Mouse (Mus musculus) heart, adult 18-20 months (tissue): ENCODE results near the gene Bco2. TPM values are rescaled to one million over a fixed set of nuclear protein-coding genes. Genes with fewer than 3 reads are reported as not detected.

Source experiments
- DNase-seq, 2 experiments: peaks; one replicate each; pipeline ENCODE4 v3.0.0; 2021 to 2022; ENCODE audit warnings: mixed read lengths in 1 of 2
- total RNA-seq, 2 experiments: library from RNA; stranded (reverse); gene quantifications; 2 replicates each; pipeline ENCODE4 v1.2.3; 2021

Bco2 gene
- total RNA-seq, 2 experiments from 2014 or later, result 0.52 to 0.64 TPM

DNA sequence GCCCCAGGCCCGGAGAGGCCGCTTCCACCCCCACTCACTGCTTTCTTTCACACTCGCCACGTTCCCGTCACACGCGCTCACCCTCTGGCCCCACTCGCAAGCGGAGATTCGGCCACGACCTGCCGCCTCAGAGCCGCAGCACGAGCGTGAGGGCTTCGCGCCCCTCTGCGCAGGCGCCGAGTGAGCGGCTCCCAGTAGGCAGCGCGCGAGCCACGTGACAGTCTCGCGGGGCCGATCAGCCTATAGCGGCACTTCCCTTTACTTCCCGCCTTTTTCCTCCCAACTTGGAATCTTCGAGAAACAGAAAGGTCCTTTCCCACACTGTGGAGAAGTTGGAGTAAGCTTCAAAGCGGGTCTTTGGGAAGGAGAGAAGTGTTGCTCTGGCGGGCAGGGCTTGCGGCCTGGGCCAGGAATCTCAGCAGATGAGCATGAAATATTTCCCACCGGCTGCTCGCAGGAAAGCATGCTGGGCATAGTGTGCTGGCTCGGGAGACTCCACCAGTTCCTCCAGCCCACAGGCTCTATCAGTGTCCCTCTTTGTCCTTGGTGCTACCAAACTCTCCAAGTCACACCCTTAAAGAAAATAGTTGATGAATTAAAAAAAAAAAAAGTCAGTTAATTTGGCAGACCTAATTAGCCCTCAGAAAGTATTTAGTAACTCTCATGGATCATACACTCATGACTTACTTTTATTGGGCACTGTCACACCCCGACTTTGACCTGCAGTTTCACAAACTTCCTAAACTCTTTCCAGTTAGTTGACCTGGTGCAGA, 6.3 kb upstream of the Bco2 start, which contains the start of gene Tex12:
Gene Tex12 (minus strand): TSS at position 181 of the 773 bp plus-strand sequence.
- DNase-seq, result no peak

DNA sequence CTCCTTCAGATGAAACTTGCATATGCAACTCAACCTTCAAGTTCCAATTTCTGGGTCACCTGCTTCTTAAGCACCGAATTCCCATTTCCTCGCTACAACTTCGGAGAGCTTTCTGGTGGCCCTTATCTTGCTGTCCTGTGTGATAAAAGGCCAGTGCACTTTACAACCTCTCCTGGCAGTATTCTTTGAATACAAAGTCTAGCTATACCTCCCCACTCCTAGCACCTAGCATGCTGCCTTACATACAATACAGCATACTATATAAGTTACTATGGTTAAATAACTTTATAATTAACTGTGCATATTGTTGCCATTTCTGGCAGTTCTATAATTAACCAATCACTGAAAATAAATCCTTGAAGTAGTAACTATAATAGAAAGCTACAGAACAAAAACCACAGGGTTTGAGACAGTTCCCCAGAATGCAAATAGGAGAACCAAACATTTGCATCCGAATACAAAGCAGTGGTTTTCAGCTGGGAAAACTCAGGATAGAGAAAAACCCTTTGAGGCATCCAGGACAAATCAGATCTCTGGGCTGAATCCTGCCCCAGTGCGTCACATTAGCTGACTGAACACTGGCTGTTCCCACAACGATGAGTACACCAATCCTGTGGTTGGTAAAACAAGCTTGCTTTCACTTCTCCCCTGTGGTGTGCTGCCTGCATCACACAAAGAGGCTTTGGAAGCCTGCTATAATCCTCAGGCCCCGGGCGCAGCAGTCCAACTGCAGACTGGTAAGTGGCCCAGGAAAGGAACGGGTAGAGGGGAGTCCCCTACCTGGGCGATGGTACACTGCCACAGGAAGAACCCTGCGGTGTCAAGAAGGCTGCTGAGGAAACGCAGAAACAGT, 514 bp downstream of the Bco2 start, which contains the start of gene Il18:
Gene Il18 (plus strand): TSS at position 587 of the 853 bp plus-strand sequence.
- DNase-seq, result peak; percentile 51 to 68

DNA sequence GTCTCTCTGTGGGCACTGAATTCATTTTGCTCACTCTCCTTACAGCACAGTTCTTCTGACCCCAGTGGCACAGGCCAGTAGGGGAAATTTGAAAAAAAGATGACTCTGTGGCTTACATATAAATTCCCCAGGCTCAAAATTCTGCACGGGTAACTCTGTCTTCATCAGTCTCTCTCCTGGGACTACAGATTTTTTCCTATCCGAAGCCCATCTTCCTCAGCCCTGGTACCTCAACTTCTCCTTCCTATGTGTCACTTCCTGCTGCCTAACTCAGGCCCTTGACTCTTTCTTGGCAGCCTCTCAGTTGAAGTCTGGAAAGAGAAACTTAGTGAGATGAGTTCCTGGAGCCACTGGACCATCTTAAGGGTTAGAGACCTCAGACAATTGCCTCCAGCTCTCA, 1.4 kb downstream of the Bco2 start:
- DNase-seq, result peak in 1 of 2 experiments; percentile 35

DNA sequence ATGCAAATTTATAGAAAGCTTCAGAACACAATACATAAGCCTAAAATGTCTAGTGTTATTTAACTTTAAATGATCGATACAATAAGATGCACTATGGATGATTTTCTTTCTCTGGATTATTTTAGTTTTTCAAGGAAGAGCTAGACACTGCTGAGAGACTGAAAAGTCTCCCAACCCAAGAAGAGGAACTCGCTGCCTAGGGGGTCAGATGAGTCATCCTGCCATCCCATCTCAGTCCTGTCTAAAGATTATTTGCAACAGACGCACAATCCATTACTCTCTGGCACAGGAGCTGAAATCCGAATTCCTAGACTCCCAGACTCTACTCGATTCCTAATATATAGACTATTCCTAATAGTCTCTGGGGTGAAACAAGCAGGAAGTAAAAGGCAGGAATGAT, 2.8 kb downstream of the Bco2 start:
- DNase-seq, result no peak

DNA sequence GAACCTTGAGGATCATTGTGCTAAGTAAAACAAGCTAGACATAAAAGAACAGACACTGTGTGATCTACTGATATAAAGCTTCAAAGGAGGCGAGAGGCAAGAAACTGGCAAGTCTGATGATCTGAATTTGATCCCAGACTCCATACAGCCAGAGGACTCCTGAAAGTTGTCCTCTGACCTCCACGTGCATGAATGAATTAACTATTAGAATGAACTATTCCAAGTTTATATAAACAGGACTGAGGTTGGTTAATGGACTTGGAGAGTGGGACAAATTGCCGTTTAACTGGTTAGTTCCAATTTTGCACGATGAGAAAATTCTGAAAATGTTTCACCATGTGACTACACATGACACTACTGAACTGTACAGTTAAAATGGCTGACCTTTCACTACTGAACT, 6.0 kb downstream of the Bco2 start:
- no peak for DNase-seq

DNA sequence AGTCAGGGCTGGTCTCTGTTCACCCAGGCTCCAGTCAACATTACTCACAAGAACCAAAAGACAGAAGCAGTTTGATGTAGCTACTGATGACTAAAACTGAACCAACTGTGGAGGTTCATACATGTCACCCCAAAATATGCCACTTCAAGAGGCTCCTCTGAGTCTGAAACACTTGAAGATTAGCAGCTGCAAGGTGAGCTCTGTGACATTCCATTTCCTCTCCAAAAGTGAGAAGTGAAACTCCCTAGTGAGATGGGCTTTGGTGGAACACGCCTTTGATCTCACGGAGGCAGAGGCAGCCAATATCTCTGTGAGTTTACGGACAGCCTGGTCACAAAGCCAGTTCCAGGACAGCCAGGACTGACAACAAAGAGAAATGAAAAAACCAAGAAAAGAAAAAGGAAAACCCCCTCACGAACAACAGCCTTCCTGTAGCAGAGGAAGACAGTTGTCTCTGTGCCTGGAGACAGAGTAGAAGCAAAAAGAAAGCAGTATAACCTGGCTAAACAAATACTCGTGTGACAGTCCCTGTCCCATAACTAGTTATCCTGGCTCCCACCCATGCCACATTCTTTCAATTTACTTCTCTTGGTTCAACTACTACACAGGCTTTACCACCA, 7.0 kb downstream of the Bco2 start:
- no peak for DNase-seq

DNA sequence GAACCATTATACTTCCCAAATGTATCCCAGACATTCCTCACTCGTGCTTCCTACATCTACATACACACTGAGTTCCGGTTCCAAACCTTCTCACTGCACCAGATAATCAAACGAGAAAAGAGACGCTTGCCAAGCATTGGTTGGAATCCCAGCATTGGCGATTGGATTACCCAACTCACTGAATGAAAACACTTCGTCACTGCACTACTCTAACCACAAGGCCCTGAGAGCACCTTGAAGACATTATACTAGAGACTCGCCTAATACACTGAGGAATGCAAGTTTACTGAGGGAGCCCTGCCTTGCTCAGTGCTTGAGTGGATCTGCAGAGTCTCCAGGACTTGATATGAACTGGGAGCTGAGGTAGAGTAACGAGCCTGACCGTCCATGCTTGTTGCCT, 12.6 kb downstream of the Bco2 start:
- no peak for DNase-seq

DNA sequence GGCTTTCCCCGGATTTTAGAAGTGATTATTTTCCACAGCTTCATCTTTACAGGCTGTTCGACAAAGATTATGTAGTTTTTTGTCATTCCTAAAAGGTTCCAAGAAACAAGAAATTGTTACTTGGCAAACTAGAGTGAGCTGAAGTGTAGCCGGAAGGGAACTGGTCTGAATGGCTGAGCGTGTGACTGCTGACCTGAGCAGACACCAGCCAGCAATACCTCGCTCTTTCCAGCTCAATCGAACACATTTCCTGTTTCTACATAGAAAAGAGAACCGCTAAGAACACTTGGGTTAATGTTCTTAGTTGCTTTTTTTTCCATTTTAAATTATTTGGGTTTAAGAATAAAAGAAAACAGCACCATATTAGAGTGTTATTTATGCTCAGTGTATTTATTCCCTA, 14.8 kb downstream of the Bco2 start:
- no peak for DNase-seq

DNA sequence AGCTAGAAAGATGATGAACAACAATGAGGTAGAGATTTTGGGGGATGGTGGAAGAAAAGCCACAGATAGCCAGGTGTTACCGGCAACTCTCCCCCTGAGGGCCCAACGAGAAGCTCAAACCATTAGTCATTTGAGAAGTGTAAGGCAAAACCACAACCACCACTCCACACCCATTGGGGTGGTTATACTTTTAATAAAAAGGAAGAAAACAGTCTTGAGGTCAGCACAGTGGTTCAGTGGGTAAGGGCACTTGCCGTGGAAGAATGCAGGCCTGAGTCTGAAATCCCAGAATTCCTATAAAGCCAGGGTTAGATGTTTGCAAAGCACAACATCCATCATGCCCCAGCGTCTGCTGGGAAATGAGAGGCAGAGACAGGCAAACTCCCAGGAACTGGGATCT, 17.7 kb downstream of the Bco2 start:
- DNase-seq, result no peak

DNA sequence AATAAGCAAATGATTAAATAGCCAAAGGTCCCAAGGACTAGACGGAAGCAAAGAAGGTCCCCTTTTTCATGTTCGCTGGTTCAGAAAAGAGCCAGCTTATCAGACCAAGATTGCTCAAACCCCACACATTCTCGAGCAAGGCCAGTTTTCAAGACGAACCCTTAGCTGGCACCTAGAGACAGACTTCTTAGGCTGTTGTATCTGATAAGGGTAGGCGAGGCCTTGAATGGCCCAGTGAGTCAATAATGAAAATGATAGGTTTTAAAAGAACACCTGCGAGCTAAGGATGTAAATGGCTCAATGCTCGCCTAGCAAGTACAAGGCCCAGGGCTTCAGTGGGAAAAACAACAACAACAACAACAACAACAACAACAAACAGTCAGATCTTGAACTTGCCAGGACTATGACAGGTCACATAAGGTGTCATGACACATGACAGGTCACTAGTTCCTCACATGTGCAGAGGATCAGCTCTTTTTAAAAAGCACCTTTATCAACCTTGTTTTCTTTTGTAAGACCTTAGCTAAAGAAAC, 18.3 kb downstream of the Bco2 start:
- no peak for DNase-seq

DNA sequence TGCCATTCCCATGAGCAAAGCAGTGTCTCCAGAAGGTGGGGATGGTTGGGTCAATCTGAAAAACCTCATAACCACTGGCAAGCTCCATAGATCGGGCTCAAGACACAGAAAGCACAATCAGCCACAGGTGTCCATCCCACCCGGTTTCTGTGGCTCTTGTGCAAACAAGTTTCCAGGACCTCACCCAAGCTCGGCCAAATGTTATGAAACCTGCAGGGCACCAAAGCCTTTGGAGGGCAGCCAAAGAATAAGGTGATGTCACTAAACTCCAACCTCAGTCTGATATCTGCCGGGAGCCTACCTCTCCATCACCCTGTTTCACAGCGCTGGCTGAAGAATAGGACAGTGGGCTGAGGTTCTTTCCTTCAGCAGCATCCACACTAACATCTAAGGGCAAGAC, 19.1 kb downstream of the Bco2 start:
- no peak for DNase-seq

DNA sequence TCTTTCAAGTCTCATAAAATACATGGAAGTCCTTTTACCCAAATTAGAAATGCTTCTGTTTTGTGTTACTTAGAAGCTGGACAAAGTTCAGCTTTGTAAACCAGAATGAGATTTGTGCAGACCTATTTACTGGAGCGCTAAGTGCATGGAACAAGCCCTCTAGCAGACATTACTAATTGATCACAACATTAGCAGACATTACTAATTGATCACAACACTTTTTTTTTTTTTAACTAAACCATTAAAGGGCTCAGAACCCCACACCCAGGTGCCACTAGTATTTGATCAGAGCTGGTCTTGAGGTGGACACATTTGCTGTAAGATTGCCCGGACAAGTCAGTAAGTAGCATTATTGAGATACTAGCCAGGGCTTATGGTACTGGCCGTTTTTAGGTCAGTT, 21.2 kb downstream of the Bco2 start:
- DNase-seq, result no peak

DNA sequence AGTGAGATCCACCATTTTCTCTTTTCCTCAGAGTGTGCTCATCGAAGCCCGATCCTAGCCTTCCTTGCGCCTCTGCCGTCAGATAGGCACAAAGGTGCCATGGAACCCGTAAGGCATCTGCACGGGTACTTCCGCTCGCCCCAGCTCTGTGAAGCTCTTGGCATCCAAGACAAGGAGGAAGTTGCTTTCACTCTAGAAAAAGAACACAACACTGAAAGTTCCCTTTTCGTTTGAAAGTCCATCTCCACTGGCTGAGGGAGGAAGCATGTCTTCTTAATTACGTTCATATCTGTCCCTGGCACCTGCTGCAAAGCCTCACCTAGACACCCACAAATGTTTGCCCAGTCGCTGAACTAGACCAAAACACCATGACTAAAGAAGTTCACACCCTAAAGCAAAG, 21.7 kb downstream of the Bco2 start:
- DNase-seq, result peak in 1 of 2 experiments; percentile 44

DNA sequence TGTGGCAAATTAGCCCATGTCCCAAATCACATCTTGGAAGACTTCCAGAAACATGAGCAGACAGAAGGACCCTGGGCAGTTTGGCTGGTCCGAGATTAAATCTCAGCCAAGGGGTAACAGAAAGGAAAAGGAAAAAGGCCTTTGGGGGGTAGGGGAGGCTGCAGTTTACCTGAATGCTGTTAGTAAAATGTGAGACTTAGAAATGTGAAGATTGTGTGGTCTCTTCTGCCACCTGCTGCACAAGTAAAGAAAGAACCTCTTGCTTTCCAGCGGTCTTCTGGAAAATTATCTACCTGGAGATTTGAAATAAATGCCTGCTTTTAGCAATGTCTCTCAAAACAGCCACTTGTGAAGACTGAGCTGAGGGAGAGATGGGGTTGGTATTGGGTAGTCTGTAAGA, 24.1 kb downstream of the Bco2 start:
- DNase-seq, result peak; percentile 18 to 34

DNA sequence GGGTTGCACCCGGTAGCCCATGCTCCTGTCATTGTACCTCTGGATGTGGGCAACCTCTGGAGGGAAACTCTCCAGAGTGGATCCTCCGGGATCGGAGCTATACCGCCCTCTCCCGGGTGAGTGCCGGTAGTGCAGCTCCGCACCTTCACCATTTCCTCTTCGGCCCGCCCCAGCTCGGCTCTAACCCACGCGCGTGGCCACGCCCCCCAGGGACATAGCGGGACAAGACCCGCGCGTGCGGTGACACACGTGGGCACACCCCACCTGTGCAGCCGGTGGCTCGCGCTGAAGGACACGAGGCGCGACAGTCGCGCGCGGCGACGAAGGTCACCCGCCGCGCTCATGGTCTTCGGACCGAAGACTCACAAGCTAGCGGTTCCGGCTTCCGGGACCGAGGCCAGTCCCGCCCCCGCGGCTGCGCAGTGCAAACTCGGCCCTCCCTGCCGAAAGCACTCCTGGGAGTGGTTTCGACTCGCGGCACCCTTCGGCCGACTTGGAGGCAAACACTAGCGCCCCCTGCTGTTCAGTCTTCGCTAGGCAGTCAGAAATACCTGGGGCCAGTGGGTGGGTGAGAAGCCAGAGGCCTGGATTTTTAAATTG, 26.6 kb downstream of the Bco2 start, which contains the start of gene Pts:
Gene Pts (minus strand): TSS at position 432 of the 600 bp plus-strand sequence.
- peak; percentile 97 to 98 for DNase-seq

DNA sequence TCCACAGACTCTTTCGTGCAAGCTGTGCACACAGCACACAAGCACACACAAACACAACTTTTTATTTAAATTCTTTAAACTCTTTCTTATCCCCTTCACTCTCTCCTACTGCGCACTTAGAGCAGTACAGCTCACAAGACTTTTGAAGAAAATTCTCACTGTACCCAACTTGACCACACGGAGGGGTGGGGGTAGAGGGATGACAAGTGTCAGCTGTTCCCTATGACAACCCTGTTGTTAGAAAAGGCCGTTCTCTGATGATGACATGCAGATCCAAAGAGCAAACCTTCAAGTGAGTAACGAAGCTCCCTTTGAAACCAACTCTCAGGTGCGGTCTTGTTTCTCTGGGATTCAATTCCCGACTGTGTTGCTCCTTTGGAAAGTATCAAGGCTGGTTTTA, 27.1 kb downstream of the Bco2 start:
- DNase-seq, result no peak

DNA sequence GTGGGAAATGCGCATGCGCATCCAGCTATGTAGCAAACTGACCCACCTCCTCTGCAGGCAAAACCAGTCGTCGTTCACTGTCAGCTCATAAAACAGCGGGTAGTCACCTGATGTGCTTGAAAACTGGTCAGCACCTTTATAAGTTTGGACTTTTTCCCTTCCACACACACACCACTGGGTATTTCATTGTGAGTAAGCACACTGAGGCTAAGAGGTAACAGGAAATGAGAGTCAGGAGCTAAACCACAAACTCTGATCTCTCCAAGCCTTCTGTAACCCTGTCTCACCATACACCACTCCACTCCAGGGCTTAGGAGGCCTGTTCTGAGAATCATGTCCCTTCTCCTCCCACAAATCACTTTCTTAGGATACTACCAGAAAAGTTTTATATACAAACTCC, 29.4 kb downstream of the Bco2 start:
- no peak for DNase-seq

DNA sequence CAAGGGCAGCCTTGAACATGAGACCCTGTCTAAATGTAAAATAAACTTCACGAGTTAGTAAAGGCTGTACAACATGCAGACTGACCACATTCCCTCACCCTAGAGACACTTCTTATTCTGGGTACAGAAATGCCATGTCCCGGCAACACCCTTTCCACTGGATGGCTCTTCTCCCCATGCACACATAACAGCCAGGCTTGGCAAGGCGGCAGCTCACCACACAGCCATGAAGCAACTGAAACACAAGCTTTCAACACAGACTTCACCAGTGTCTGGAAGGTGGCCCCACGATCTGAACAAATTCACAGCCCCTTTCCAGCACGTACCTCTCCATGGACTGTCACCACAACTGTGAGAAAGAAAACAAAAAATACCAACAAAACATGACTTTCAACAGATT, 30.0 kb downstream of the Bco2 start:
- no peak for DNase-seq

DNA sequence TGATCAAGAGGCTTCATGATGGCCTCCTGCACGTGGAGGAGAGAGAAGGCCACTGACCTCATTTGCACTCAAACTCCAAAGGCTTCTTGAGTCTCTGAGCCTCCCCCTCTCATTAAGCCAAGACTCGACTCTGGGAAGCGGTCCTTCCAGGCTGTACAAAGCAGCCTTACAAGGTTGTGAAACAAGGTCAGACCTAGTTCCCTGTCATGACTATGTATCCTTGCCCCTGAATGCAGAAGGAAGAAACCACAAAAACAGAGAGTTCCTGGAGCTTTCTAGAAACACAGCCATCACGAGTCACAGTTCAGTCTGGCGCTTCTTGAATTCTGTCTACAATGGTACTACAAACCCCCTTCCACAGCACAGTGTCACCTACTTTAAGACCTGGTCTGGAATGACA, 32.4 kb downstream of the Bco2 start:
- DNase-seq, result no peak

DNA sequence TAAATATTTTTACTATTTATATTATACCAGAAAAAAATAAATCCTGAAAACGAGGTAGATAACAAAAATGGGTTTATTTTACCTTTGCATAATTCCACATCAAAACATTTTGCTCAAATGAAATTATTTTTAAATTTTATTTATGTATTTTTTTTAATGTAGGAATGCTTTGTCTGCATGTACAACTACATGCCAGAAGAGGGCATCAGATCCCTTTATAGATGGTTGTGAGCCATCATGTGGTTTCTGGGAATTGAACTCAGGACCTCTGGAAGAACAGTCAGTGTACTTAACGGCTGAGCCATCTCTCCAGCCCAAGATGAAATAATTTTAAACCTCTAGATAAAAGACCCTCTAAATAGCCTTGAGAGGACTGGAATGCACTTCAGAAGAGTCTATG, 33.4 kb downstream of the Bco2 start:
- DNase-seq, result no peak

DNA sequence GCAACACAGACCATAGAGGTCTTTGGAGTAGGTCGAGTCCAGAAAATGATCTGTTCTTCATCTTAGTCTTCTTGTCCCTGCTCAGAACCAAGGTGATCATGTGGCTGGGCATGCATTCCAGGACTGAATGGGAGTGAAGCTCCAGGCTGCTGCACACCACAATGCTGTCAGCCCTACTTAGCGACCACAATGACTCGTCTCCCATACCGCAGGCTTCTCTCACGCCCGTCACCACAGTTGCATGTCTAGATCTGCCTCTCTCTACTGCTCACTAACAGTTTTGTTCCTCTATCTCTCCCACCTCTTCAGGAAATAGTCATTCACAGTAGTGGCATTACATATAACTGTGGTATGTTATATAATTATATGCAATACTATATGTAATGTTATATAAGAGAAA, 34.2 kb downstream of the Bco2 start:
- DNase-seq, result no peak

DNA sequence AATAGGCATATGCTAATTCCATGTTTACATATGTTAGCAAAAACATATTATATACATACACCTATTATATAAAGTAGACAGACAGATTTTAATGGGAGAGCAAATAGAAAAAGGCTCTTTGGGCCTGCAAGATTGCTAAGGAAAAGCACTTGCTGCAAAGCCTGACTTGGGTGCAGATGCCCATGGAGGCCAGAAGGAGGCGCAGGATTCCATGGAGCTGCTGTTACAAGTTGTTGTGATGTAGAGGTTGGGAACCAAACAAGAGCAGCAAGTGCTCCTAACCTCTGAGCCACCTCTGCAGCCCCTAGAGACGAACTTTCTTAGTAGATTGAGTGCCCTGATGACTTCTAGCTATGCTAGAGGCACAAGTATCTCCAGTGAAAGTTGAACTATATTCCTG, 36.2 kb downstream of the Bco2 start:
- no peak for DNase-seq
